Comparison of ENCODE assay signal across 14 mouse cellular contexts in genomic region chr6:145977771-145978450, GRCm38 (mm10). TPM values are rescaled to one million over a fixed set of nuclear protein-coding genes. Genes with fewer than 3 reads are reported as not detected.
DNase-seq lines count a peak whose midpoint lies in the region; ATAC-seq and TF ChIP-seq lines count a peak whose summit lies in the region.
"Had no signal": no experiment of that assay in that cellular context is flagged by ENCODE, and none has a peak within 500 bp of the region (broad histone marks: within the 10 kb centered on the region; RNA-seq: fewer than 3 reads in every experiment).

No protein-coding gene starts in this region.

- no peaks in the 10 kb centered on the region for H3K36me3 ChIP-seq in heart, embryonic 12.5 days
- no peaks in the 10 kb centered on the region for H3K36me3 ChIP-seq in forebrain, embryonic 13.5 days (ENCODE audit: poor library complexity, severe bottlenecking)

- H3K9ac ChIP-seq in heart, embryonic 12.5 days, result no peak overlapping the region
- no peak overlapping the region for H3K9ac ChIP-seq in forebrain, embryonic 13.5 days
- H3K9ac ChIP-seq: liver, embryonic 14.5 days had no signal

- no peak overlapping the region for H3K4me3 ChIP-seq in gastrocnemius, adult 2 months
- H3K4me3 ChIP-seq in heart, embryonic 12.5 days, result no peak overlapping the region
- no peak overlapping the region for H3K4me3 ChIP-seq in forebrain, embryonic 13.5 days
- H3K4me3 ChIP-seq in lung, adult 2 months (replicated peaks; ENCODE audit: extremely low read depth, low read depth, low read length), result no peak overlapping the region
- H3K4me3 ChIP-seq: layer of hippocampus, adult 2 months had no signal

- no peak for TF ChIP-seq CTCF in gastrocnemius, adult 2 months (IDR thresholded peaks at IDR 0.05)
- TF ChIP-seq CTCF in lung, adult 2 months (IDR thresholded peaks at IDR 0.05; ENCODE audit: insufficient read depth, low read length), result no peak

- H3K4me1 ChIP-seq in heart, embryonic 12.5 days (replicated peaks), result peaks cover 31% of the 10 kb centered on the region
- no peaks in the 10 kb centered on the region for H3K4me1 ChIP-seq in forebrain, embryonic 13.5 days
- H3K4me1 ChIP-seq in lung, adult 2 months (ENCODE audit: control insufficient read depth, insufficient read depth, low read length), result no peaks in the 10 kb centered on the region

- no peak for ATAC-seq in heart, embryonic 12.5 days (ENCODE audit: insufficient number of reproducible peaks, low FRiP score)
- ATAC-seq in forebrain, embryonic 13.5 days, result no peak
- ATAC-seq: forebrain, embryonic 14.5 days had no signal

- H3K9me3 ChIP-seq in heart, embryonic 12.5 days (replicated peaks), result no peaks in the 10 kb centered on the region
- H3K9me3 ChIP-seq in forebrain, embryonic 13.5 days (replicated peaks), result no peaks in the 10 kb centered on the region

- H3K27ac ChIP-seq in gastrocnemius, adult 2 months, result peak overlapping the region; percentile 66
- H3K27ac ChIP-seq in heart, embryonic 12.5 days (ENCODE audit: poor library complexity, severe bottlenecking), result 0 out of 2 replicates have a peak overlapping the region, but pooled peaks have one; percentile 9
- H3K27ac ChIP-seq in forebrain, embryonic 13.5 days, result no peak overlapping the region
- H3K27ac ChIP-seq: layer of hippocampus, adult 2 months; liver, embryonic 14.5 days had no signal

- H3K27me3 ChIP-seq in heart, embryonic 12.5 days (replicated peaks), result no peaks in the 10 kb centered on the region
- H3K27me3 ChIP-seq in forebrain, embryonic 13.5 days, result no peaks in the 10 kb centered on the region

- WGBS in heart, embryonic 12.5 days, result 41% methylated on average over 8 of the region's 8 CpGs
- 81% methylated on average over 8 of the region's 8 CpGs for WGBS in forebrain, embryonic 13.5 days
- 66% methylated on average over 8 of the region's 8 CpGs for WGBS in lung, adult 2 months

- intact Hi-C loops in gastrocnemius, adult 2 months (cut with DNase I), result loop anchor here (10.0 kb wide), 1 partner anchor 297 kb away; no protein-coding TSS in a partner anchor

- DNase-seq in gastrocnemius, adult 2 months, result no peak
- DNase-seq in gastrocnemius, postnatal 4 days (ENCODE audit: low spot score in 2 of 2), result no peak
- DNase-seq in urinary bladder, postnatal 14 days (ENCODE audit: low spot score), result peak; percentile 33
- no peak for DNase-seq in urinary bladder, postnatal 36 days (ENCODE audit: low spot score in 2 of 2)
- DNase-seq in layer of hippocampus, adult 8-10 months (ENCODE audit: low spot score in 2 of 2), result no peak
- DNase-seq in lung, adult 2 months, result no peak
- DNase-seq: cerebellum, adult 2 months; right cerebral cortex, postnatal 14 days had no signal

- no peak overlapping the region for H3K4me2 ChIP-seq in heart, embryonic 12.5 days
- H3K4me2 ChIP-seq in forebrain, embryonic 13.5 days, result no peak overlapping the region

- no peak for TF ChIP-seq POLR2A in lung, adult 2 months (IDR thresholded peaks at IDR 0.05; ENCODE audit: borderline replicate concordance, extremely low read depth, low read depth, low read length)

RNA-seq across cellular contexts. Expression of gene Sspn, which starts 46.5 kb away (rescaled TPM):
- 10 to 100 TPM; 40.0 to 55.9 TPM for total RNA-seq in gastrocnemius, adult 2 months (2021)
- total RNA-seq in gastrocnemius, postnatal 4 days (2021), result 100 to 1,000 TPM in 1 of 2 experiments, 10 to 100 TPM in 1; 97.9 to 113 TPM
- polyA plus RNA-seq in heart, embryonic 12.5 days (2016; fragmentation: Nextera tagmentation; extraction: Ambion mirVana), result 64.9 and 68.6 TPM in 2 replicates
- 1 to 10 TPM; 4.8 to 7.4 (median 6.1) TPM for total RNA-seq in layer of hippocampus, adult 8-10 months (2022)
- polyA plus RNA-seq in forebrain, embryonic 13.5 days (2015; fragmentation: Nextera tagmentation; extraction: Ambion mirVana), result 1.2 and 2.0 TPM in 2 replicates
- polyA plus RNA-seq in lung, adult 2 months (2012; rRNA removed), result 7.0 and 10.1 TPM in 2 replicates
- total RNA-seq: megakaryocyte-erythroid progenitor cell, adult 5-6 weeks had no signal

Comparison
In these comparisons a context has a peak if more than half of its experiments do, and no peak if none do; other contexts are left out.
1. RNA of gene Sspn, which starts 46.5 kb away (total RNA-seq): 97.9 to 113 TPM in gastrocnemius, postnatal 4 days and 40.0 to 55.9 TPM in gastrocnemius, adult 2 months; 4.8 to 7.4 TPM in layer of hippocampus, adult 8-10 months; every median in the first group is over 4 times any median in the second.